Mouse (Mus musculus) kidney, postnatal 0 days (tissue): ENCODE data around the gene Pds5a. TPM values are rescaled to one million over a fixed set of nuclear protein-coding genes. Genes with fewer than 3 reads are reported as not detected.

Source experiments
- ATAC-seq: fragments of 200-750 bp; cut with Nextera tagmentation; replicated peaks from 2 replicates; pipeline ENCODE4 v1.8.0; 2017; ENCODE audit warnings: low read depth, moderate number of reproducible peaks, moderate TSS enrichment, moderate library complexity; ENCODE audit not compliant: low FRiP score
- DNase-seq: peaks from one replicate; pipeline ENCODE4 v3.0.0-alpha.2; 2016; ENCODE audit warnings: low spot score
- H3K27ac ChIP-seq: fragments of 300-500 bp; sonication (generic); 2 replicates; pipeline ENCODE4 v1.5.1; 2014; ENCODE audit warnings: mild to moderate bottlenecking
- H3K27me3 ChIP-seq: fragments of 300-500 bp; sonication (generic); 2 replicates; pipeline ENCODE4 v1.6.1; 2014; ENCODE audit warnings: low read length, mixed read lengths; ENCODE audit not compliant: insufficient read depth
- H3K36me3 ChIP-seq: fragments of 300-500 bp; sonication (generic); 2 replicates; pipeline ENCODE4 v1.6.1; 2014; ENCODE audit warnings: low read length, mixed read lengths; ENCODE audit not compliant: insufficient read depth
- H3K4me1 ChIP-seq: fragments of 300-500 bp; sonication (generic); replicated peaks from 2 replicates; pipeline ENCODE4 v1.6.1; 2014; ENCODE audit warnings: antibody characterized with exemption, low read length, mixed read lengths; ENCODE audit not compliant: insufficient read depth
- H3K4me2 ChIP-seq: fragments of 300-500 bp; sonication (generic); 2 replicates; pipeline ENCODE4 v1.6.1; 2014; ENCODE audit warnings: mild to moderate bottlenecking, low read length, moderate library complexity, mixed read lengths
- H3K4me3 ChIP-seq: fragments of 300-500 bp; sonication (generic); replicated peaks from 2 replicates; pipeline ENCODE4 v1.5.1; 2014; ENCODE audit warnings: low read depth, low read length
- H3K9ac ChIP-seq: fragments of 300-500 bp; sonication (generic); 2 replicates; pipeline ENCODE4 v1.6.1; 2014; ENCODE audit warnings: low read depth, low read length
- H3K9me3 ChIP-seq: fragments of 300-500 bp; sonication (generic); replicated peaks from 2 replicates; pipeline ENCODE4 v1.6.1; 2016; ENCODE audit warnings: low read length, inconsistent platforms, mixed read lengths
- CTCF ChIP-seq: IDR thresholded peaks from 2 replicates; pipeline ENCODE4 v1.5.1; 2016; ENCODE audit warnings: antibody characterized with exemption, low read depth, mild to moderate bottlenecking, moderate library complexity
- WGBS: fragments of 180-500 bp; shearing (Covaris S2); extraction: QIAGEN DNeasy Blood & Tissue Kit; methylation state at CpG from one replicate; pipeline ENCODE4 v1.1.7; 2014; 5-methylcytosine and 5-hydroxymethylcytosine counted together
- polyA plus RNA-seq: library from polyadenylated mRNA; unstranded; fragments of >200 nt; fragmentation: Nextera tagmentation; extraction: Ambion mirVana; gene quantifications from 2 replicates; pipeline ENCODE4 v1.2.1, GENCODE M21; 2015

The Pds5a gene
- polyA plus RNA-seq, 1 experiment from 2014 or later = 35.2 TPM

- Histone ChIP-seq H3K27me3 (no peaks in the 10 kb centered on the region), H3K4me2 (no peak overlapping the region), H3K36me3 (no peaks in the 10 kb centered on the region), H3K9me3 (no peaks in the 10 kb centered on the region), H3K4me1 (no peaks in the 10 kb centered on the region), H3K27ac (no peak overlapping the region), H3K4me3 (no peak overlapping the region), H3K9ac (no peak overlapping the region)
- 46% methylated on average over 8 of the region's 8 CpGs for WGBS
- DNase-seq (no peak), ATAC-seq (no peak)
- TF ChIP-seq CTCF = no peak
Observed at GRCm38 (mm10) chr5:65710267-65710666, 12.2 kb upstream of the Pds5a start.

- H3K4me1 ChIP-seq = no peaks in the 10 kb centered on the region
Observed at GRCm38 (mm10) chr5:65706979-65707378, 8.9 kb upstream of the Pds5a start.

DNA sequence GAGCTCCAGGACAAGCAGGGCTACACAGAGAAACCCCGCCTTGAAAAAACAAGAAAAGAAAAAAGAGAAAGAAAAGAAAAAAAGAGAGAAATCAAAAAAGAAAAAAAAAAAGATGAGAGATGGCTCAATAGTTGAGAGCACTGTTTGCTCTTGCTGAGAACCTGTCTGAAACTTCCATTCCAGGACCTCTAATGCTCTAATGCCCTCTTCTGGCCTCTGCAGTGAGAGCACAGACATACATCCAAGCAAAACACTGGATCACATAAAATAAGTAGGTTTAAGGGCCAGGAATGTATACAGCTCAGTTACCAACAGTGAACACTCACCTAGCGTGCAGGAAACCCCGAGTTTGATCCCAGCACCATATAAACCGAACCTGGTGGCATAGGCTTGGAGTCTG is 8.1 kb upstream of the Pds5a start:
- Histone ChIP-seq H3K36me3 (no peaks in the 10 kb centered on the region), H3K27me3 (no peaks in the 10 kb centered on the region), H3K4me2 (no peak overlapping the region), H3K9me3 (no peaks in the 10 kb centered on the region), H3K9ac (no peak overlapping the region), H3K27ac (no peak overlapping the region), H3K4me1 (no peaks in the 10 kb centered on the region), H3K4me3 (no peak overlapping the region)
- peak; percentile 47; the same call in 1 of the 2 replicates for TF ChIP-seq CTCF
- DNase-seq (no peak), ATAC-seq (no peak)
- 77% methylated on average over 4 of the region's 4 CpGs for WGBS

More at GRCm38 (mm10) chr5:65706979-65707378, 8.9 kb upstream of the Pds5a start:
- no peak overlapping the region for H3K27ac ChIP-seq
- no peak overlapping the region for H3K9ac ChIP-seq
- no peaks in the 10 kb centered on the region for H3K36me3 ChIP-seq
- ATAC-seq (no peak), DNase-seq (no peak)
- H3K9me3 ChIP-seq = no peaks in the 10 kb centered on the region
- WGBS = 53% methylated on average over 5 of the region's 5 CpGs
- TF ChIP-seq CTCF = no peak
- H3K4me2 ChIP-seq = no peak overlapping the region
- no peaks in the 10 kb centered on the region for H3K27me3 ChIP-seq
- no peak overlapping the region for H3K4me3 ChIP-seq

DNA sequence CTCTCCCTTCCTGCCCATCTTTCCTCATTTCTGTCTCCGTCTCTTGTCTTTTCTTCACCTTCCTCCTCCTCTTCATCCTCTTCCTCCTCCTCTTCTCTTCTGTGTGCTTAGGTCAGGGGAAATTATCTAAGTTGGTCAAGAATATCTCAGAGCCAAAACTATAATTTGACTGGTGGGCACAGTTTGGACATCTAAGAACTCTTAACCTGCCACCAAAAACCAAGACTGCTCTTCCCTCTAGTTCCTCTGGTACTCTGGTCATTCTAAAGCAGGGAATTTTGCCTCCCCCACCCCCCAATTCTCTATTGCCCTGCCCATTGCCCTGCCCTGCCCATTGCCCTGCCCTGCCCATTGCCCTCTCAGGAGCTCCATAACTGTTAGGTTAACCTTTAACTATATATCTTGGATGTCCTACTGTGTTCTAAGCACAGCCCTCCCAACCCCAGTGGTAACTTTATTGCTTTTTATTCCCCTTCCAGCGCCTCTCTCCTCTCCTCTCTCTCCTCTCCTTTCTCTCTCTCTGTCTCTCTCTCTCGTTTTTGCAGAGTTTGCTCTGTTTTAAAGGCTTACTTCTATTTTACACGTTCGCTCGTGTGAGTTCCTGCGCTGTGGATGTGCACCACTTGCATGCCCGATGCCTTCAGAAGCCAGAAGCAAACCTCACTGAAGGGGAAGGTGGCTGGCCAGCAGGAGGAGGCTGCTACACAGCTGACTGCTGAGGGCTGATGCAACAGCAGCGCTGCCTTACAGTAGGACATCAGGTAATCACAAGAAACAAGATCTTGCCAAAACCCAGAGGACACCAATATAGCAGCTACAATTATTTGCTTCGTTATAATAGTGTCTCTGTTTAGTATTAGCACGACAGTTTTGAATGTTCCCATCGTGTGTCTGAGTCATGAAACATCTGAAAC is 6.9 kb upstream of the Pds5a start:
- Histone ChIP-seq H3K4me2 (no peak overlapping the region), H3K36me3 (no peaks in the 10 kb centered on the region), H3K4me1 (no peaks in the 10 kb centered on the region), H3K27ac (no peak overlapping the region), H3K27me3 (no peaks in the 10 kb centered on the region), H3K9ac (no peak overlapping the region), H3K9me3 (no peaks in the 10 kb centered on the region), H3K4me3 (no peak overlapping the region)
- no peak for TF ChIP-seq CTCF
- 69% methylated on average over 12 of the region's 12 CpGs for WGBS
- DNase-seq = no peak
- ATAC-seq = no peak

GRCm38 (mm10) chr5:65703261-65703660 is 5.2 kb upstream of the Pds5a start:
- TF ChIP-seq CTCF = no peak
- no peak overlapping the region for H3K27ac ChIP-seq
- WGBS = 74% methylated on average over 9 of the region's 9 CpGs
- H3K9ac ChIP-seq = no peak overlapping the region
- no peaks in the 10 kb centered on the region for H3K36me3 ChIP-seq
- H3K27me3 ChIP-seq = no peaks in the 10 kb centered on the region
- ATAC-seq (no peak), DNase-seq (no peak)
- H3K4me3 ChIP-seq = no peak overlapping the region
- H3K4me2 ChIP-seq = no peak overlapping the region
- H3K4me1 ChIP-seq = no peaks in the 10 kb centered on the region
- no peaks in the 10 kb centered on the region for H3K9me3 ChIP-seq

GRCm38 (mm10) chr5:65700102-65700501 is 2.0 kb upstream of the Pds5a start:
- no peak for TF ChIP-seq CTCF
- Histone ChIP-seq H3K9me3 (no peaks in the 10 kb centered on the region), H3K4me1 (peaks cover 9% of the 10 kb centered on the region; the same call in 1 of the 2 replicates), H3K9ac (no peak overlapping the region), H3K4me2 (no peak overlapping the region), H3K27me3 (no peaks in the 10 kb centered on the region), H3K27ac (no peak overlapping the region), H3K36me3 (no peaks in the 10 kb centered on the region), H3K4me3 (no peak overlapping the region)
- ATAC-seq (no peak), DNase-seq (no peak)
- WGBS = 90% methylated on average over 5 of the region's 5 CpGs
